Mouse (Mus musculus): ENCODE results near the gene Cic. TPM values are rescaled to one million over a fixed set of nuclear protein-coding genes. Genes with fewer than 3 reads are reported as not detected.
A peak's percentile ranks its signal among the peaks of the same experiment; 100 is the strongest.

Gene Cic
- polyA plus RNA-seq, 1 experiment from 2014 or later: 46.6 TPM

- Histone ChIP-seq H3K4me3 (ENCODE audit: low read depth, low read length) (peak overlapping the region; percentile 76), H3K4me1 (ENCODE audit: control insufficient read depth, insufficient read depth, low read length) (peaks cover 53% of the 10 kb centered on the region), H3K9ac (replicated peaks; ENCODE audit: low read depth, low read length) (peak overlapping the region; percentile 74), H3K36me3 (ENCODE audit: control insufficient read depth, insufficient read depth, low read length) (peaks cover 6% of the 10 kb centered on the region; the same call in 1 of the 2 replicates), H3K27ac (ENCODE audit: low read depth, low read length) (peak overlapping the region; percentile 98), H3K27me3 (ENCODE audit: control insufficient read depth, insufficient read depth, low read length) (no peaks in the 10 kb centered on the region), H3K9me3 (ENCODE audit: control insufficient read depth, low read length) (no peaks in the 10 kb centered on the region), H3K4me2 (ENCODE audit: low read depth, low read length) (peak overlapping the region; percentile 90)
- peak; percentile 60 for ATAC-seq (ENCODE audit: low read depth)
- WGBS: 0% methylated on average over 39 of the region's 49 CpGs
These were observed 11.8 kb downstream of the Cic start for GRCm38 (mm10) chr7:25279076-25279860.

- ATAC-seq (ENCODE audit: low read depth): no peak; the same call in 1 of the 2 replicates
- Histone ChIP-seq H3K9me3 (ENCODE audit: control insufficient read depth, low read length) (no peaks in the 10 kb centered on the region), H3K4me3 (ENCODE audit: low read depth, low read length) (peak overlapping the region; percentile 76), H3K4me1 (ENCODE audit: control insufficient read depth, insufficient read depth, low read length) (peaks cover 57% of the 10 kb centered on the region), H3K4me2 (ENCODE audit: low read depth, low read length) (peak overlapping the region; percentile 90), H3K9ac (replicated peaks; ENCODE audit: low read depth, low read length) (peak overlapping the region; percentile 76), H3K27me3 (ENCODE audit: control insufficient read depth, insufficient read depth, low read length) (no peaks in the 10 kb centered on the region), H3K36me3 (ENCODE audit: control insufficient read depth, insufficient read depth, low read length) (peaks cover 8% of the 10 kb centered on the region), H3K27ac (ENCODE audit: low read depth, low read length) (peak overlapping the region; percentile 98)
- under 1% methylated on average over 6 of the region's 6 CpGs for WGBS
These were observed 12.6 kb downstream of the Cic start for GRCm38 (mm10) chr7:25279861-25280791.

DNA sequence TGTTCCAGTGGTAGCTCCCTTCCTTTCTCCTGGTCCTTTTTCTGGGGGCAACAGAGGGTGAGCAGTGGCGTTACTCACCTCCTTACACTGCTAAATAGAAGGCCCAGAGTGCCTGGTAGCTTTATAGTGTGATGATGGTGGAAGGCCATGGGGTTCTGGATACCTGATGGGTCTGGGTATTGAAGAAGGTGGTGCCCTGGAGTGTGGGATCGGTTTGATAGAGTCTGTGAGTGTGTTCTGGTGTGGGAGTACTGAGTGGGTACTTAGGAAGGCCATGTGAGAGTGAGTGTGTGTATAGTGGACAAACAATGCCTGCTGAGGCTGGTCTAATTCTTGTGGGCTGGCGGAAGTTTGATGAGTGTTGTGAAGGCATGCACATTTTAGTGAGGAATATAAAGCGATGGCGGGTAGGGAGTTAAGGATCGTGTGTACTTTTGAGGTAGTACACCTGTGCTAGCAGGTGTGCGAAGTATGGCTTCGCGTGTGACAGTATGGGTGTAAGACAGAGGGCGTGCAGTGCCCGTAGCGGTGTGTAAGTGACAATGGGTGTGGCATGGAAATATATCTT is 13.7 kb downstream of the Cic start:
- 20% methylated on average over 12 of the region's 12 CpGs for WGBS
- Histone ChIP-seq H3K4me1 (ENCODE audit: control insufficient read depth, insufficient read depth, low read length) (peaks cover 54% of the 10 kb centered on the region), H3K27ac (ENCODE audit: low read depth, low read length) (peak overlapping the region; percentile 98), H3K9ac (replicated peaks; ENCODE audit: low read depth, low read length) (peak overlapping the region; percentile 76), H3K9me3 (ENCODE audit: control insufficient read depth, low read length) (no peaks in the 10 kb centered on the region), H3K36me3 (ENCODE audit: control insufficient read depth, insufficient read depth, low read length) (peaks cover 14% of the 10 kb centered on the region), H3K27me3 (ENCODE audit: control insufficient read depth, insufficient read depth, low read length) (no peaks in the 10 kb centered on the region), H3K4me2 (ENCODE audit: low read depth, low read length) (peak overlapping the region; percentile 90), H3K4me3 (ENCODE audit: low read depth, low read length) (peak overlapping the region; percentile 76)
- ATAC-seq (ENCODE audit: low read depth): no peak

DNA sequence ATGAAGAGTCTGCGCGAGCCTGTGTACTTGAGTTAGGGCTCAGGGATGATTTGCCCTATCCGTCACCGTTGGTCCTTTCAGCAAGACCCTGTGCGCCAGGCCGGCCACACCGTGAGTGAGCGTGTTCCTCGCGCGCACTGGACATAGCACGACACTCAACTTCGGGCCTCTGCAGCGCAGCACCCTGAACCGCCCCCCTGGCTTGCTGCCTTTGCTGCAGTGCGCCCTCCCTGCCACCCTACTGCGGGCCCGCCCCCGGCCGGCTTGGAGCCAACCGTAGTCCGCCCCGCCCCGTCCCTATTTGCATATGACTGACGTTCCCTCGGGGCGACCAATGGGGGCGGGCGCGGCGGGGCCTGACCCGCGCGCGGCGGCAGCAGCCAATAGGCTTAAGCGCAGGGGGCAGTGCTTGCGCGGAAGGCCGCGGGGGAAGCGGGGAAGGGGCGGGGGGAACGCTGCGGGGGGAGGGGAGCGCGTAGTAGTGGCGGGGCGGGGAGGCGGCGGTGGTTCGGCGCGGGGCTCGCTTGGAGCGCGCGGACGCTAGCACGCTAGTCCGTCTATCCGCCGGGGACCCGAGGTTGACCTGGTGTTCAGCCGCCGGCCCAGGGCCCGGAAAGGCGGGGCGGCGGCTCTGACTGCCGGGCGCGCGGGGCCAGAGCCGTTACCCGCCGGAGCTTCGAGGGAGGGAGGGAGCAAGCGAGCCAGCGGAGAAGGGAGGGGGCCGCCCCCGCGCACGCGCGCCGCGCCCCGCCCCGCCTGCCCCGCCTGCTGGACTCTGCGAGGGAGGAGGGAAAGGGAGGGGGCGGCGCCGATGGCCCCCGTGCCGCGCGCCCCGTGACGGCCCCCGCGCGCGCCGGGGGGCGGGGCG is 14.5 kb downstream of the Cic start:
- ATAC-seq (ENCODE audit: low read depth): peak; percentile 69
- Histone ChIP-seq H3K27ac (ENCODE audit: low read depth, low read length) (peak overlapping the region; percentile 98), H3K9me3 (ENCODE audit: control insufficient read depth, low read length) (no peaks in the 10 kb centered on the region), H3K36me3 (ENCODE audit: control insufficient read depth, insufficient read depth, low read length) (peaks cover 19% of the 10 kb centered on the region), H3K4me3 (ENCODE audit: low read depth, low read length) (peak overlapping the region; percentile 76), H3K4me1 (ENCODE audit: control insufficient read depth, insufficient read depth, low read length) (peaks cover 54% of the 10 kb centered on the region), H3K27me3 (ENCODE audit: control insufficient read depth, insufficient read depth, low read length) (no peaks in the 10 kb centered on the region), H3K4me2 (ENCODE audit: low read depth, low read length) (peak overlapping the region; percentile 90), H3K9ac (replicated peaks; ENCODE audit: low read depth, low read length) (peak overlapping the region; percentile 76)
- under 1% methylated on average over 62 of the region's 108 CpGs for WGBS

DNA sequence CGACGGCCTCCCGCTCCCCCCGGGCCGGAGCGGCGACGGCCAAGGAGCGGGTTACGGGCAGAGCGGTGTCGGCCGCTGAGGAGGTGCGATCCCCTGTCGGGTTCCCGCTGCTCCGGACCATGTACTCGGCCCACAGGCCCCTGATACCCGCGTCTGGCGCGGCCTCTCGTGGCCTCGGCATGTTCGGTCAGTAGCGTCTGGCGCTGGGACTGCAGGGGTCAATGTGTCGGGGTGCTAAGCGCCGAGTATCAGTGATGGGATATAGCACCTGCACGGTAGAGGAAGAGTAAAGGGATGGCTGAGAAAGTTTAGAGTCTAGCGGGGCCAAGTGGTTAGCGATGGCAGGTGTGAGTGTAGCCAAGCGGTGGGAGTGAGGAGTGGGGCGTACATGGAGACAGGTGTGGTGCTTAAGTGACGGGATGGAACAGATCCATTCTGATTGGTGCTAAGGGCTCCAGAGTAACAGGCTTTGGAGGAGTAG is 15.3 kb downstream of the Cic start:
- no peaks in the 10 kb centered on the region for H3K9me3 ChIP-seq (ENCODE audit: control insufficient read depth, low read length)
- peak overlapping the region; percentile 90 for H3K4me2 ChIP-seq (ENCODE audit: low read depth, low read length)
- H3K4me1 ChIP-seq (ENCODE audit: control insufficient read depth, insufficient read depth, low read length): peaks cover 48% of the 10 kb centered on the region
- peak overlapping the region; percentile 98 for H3K27ac ChIP-seq (ENCODE audit: low read depth, low read length)
- H3K36me3 ChIP-seq (ENCODE audit: control insufficient read depth, insufficient read depth, low read length): peaks cover 27% of the 10 kb centered on the region
- peak overlapping the region; percentile 76 for H3K4me3 ChIP-seq (ENCODE audit: low read depth, low read length)
- peak; percentile 1; the same call in 1 of the 2 replicates for ATAC-seq (ENCODE audit: low read depth)
- peak overlapping the region; percentile 76 for H3K9ac ChIP-seq (replicated peaks; ENCODE audit: low read depth, low read length)
- under 1% methylated on average over 28 of the region's 36 CpGs for WGBS
- H3K27me3 ChIP-seq (ENCODE audit: control insufficient read depth, insufficient read depth, low read length): no peaks in the 10 kb centered on the region

GRCm38 (mm10) chr7:25283637-25284036 is 16.1 kb downstream of the Cic start:
- Histone ChIP-seq H3K4me2 (ENCODE audit: low read depth, low read length) (peak overlapping the region; percentile 90), H3K4me1 (ENCODE audit: control insufficient read depth, insufficient read depth, low read length) (peaks cover 44% of the 10 kb centered on the region), H3K27me3 (ENCODE audit: control insufficient read depth, insufficient read depth, low read length) (no peaks in the 10 kb centered on the region), H3K9me3 (ENCODE audit: control insufficient read depth, low read length) (no peaks in the 10 kb centered on the region), H3K27ac (ENCODE audit: low read depth, low read length) (peak overlapping the region; percentile 98), H3K4me3 (ENCODE audit: low read depth, low read length) (peak overlapping the region; percentile 76), H3K9ac (replicated peaks; ENCODE audit: low read depth, low read length) (peak overlapping the region; percentile 76), H3K36me3 (ENCODE audit: control insufficient read depth, insufficient read depth, low read length) (peaks cover 35% of the 10 kb centered on the region)
- ATAC-seq (ENCODE audit: low read depth): no peak
- WGBS: 24% methylated on average over 5 of the region's 5 CpGs

DNA sequence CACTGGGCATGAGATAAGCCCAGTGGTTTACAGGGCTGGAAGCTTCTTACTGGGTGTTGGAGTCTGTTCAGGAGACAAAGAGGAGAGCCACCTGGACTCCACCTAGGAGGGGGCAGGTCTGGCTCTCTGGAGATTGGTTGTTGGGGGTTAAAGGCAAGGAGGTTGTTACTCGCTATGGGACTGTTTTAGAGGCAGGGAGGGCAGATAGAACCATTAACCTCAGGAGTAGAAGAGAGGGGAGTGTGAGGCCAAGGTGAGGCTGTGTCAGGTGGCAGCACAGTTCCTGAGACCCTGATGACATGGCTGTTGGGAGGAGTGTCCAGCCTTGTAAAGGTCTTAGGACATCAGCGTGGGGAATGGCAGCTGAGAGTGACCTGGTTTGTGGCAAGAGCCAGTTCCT is 16.7 kb downstream of the Cic start:
- Histone ChIP-seq H3K36me3 (ENCODE audit: control insufficient read depth, insufficient read depth, low read length) (peaks cover 41% of the 10 kb centered on the region), H3K4me2 (ENCODE audit: low read depth, low read length) (peak overlapping the region; percentile 90), H3K27me3 (ENCODE audit: control insufficient read depth, insufficient read depth, low read length) (no peaks in the 10 kb centered on the region), H3K4me1 (ENCODE audit: control insufficient read depth, insufficient read depth, low read length) (peaks cover 44% of the 10 kb centered on the region), H3K9me3 (ENCODE audit: control insufficient read depth, low read length) (no peaks in the 10 kb centered on the region), H3K27ac (ENCODE audit: low read depth, low read length) (0 out of 2 replicates have a peak overlapping the region, but pooled peaks have one; percentile 23), H3K4me3 (ENCODE audit: low read depth, low read length) (peak overlapping the region; percentile 76), H3K9ac (replicated peaks; ENCODE audit: low read depth, low read length) (peak overlapping the region; percentile 35)
- WGBS: 65% methylated on average over 2 of the region's 2 CpGs
- ATAC-seq (ENCODE audit: low read depth): no peak

DNA sequence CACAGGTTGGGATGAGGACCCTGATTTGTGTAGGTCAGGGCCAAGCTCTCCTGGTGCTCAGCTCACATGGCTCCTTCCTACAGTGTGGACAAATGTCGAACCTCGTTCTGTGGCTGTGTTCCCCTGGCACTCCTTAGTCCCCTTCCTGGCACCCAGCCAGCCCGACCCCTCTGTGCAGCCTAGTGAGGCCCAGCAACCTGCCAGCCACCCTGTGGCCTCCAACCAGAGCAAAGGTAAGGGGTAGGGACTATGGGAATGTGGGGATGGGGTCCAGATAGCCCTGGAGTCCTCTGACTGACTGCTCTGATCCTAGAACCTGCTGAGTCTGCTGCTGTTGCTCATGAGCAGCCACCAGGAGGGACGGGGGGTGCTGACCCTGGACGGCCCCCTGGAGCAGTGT is 17.3 kb downstream of the Cic start:
- Histone ChIP-seq H3K9me3 (ENCODE audit: control insufficient read depth, low read length) (no peaks in the 10 kb centered on the region), H3K27ac (ENCODE audit: low read depth, low read length) (no peak overlapping the region), H3K4me3 (ENCODE audit: low read depth, low read length) (no peak overlapping the region), H3K36me3 (ENCODE audit: control insufficient read depth, insufficient read depth, low read length) (peaks cover 47% of the 10 kb centered on the region), H3K9ac (replicated peaks; ENCODE audit: low read depth, low read length) (peak overlapping the region; percentile 35; the same call in 1 of the 2 replicates), H3K27me3 (ENCODE audit: control insufficient read depth, insufficient read depth, low read length) (no peaks in the 10 kb centered on the region), H3K4me1 (ENCODE audit: control insufficient read depth, insufficient read depth, low read length) (peaks cover 39% of the 10 kb centered on the region), H3K4me2 (ENCODE audit: low read depth, low read length) (peak overlapping the region; percentile 90)
- no peak for ATAC-seq (ENCODE audit: low read depth)
- WGBS: 75% methylated on average over 5 of the region's 5 CpGs
